In genomic region chr11:121847790-121848299, GRCm38 (mm10) we compare ENCODE assay signal across 8 mouse cellular contexts. TPM values are rescaled to one million over a fixed set of nuclear protein-coding genes. Genes with fewer than 3 reads are reported as not detected.
DNase-seq lines count a peak whose midpoint lies in the region; ATAC-seq and TF ChIP-seq lines count a peak whose summit lies in the region.

No protein-coding gene starts in this region.

- peak overlapping the region; percentile 40 for H3K4me3 ChIP-seq in hindbrain, postnatal 0 days (ENCODE audit: low read length)

- WGBS in hindbrain, postnatal 0 days, result under 1% methylated on average over 11 of the region's 11 CpGs

- no peaks in the 10 kb centered on the region for H3K36me3 ChIP-seq in hindbrain, postnatal 0 days (ENCODE audit: insufficient read depth, low read length)

- peak overlapping the region; percentile 66 for H3K4me2 ChIP-seq in hindbrain, postnatal 0 days (ENCODE audit: low read depth, low read length)

- H3K9me3 ChIP-seq in hindbrain, postnatal 0 days (ENCODE audit: low read length), result no peaks in the 10 kb centered on the region

- no peaks in the 10 kb centered on the region for H3K27me3 ChIP-seq in hindbrain, postnatal 0 days (ENCODE audit: insufficient read depth, low read length)

- ATAC-seq in common myeloid progenitor, adult 5-6 weeks (replicated peaks; ENCODE audit: low read depth, poor library complexity, severe bottlenecking), result peak; percentile 99
- peak; percentile 99 for ATAC-seq in hindbrain, postnatal 0 days

- H3K9ac ChIP-seq in hindbrain, postnatal 0 days (replicated peaks; ENCODE audit: low read length), result peak overlapping the region; percentile 33

- DNase-seq in WW6 (ENCODE audit: low read depth, low spot score), result peak; percentile 89
- peak; percentile 24 for DNase-seq in gastrocnemius, adult 18-20 months (ENCODE audit: low spot score)
- DNase-seq in hindbrain, postnatal 0 days (ENCODE audit: low spot score), result peak; percentile 93
- DNase-seq in left cerebral cortex, adult 18-20 months (ENCODE audit: low spot score in 2 of 2), result peak; percentile 7 to 12
- peak; percentile 83 to 86 for DNase-seq in lung, postnatal 4 days
- DNase-seq in right cerebral cortex, adult 18-20 months, result peak; percentile 24
- DNase-seq in urinary bladder, adult 2 months (ENCODE audit: low spot score), result peak; percentile 44

- peak overlapping the region; percentile 78 for H3K27ac ChIP-seq in hindbrain, postnatal 0 days

- no peaks in the 10 kb centered on the region for H3K4me1 ChIP-seq in hindbrain, postnatal 0 days (ENCODE audit: insufficient read depth, low read length)

- no peak for TF ChIP-seq CTCF in hindbrain, postnatal 0 days (IDR thresholded peaks at IDR 0.05; ENCODE audit: low read depth)

RNA-seq across cellular contexts. Expression of gene Ptchd3, which starts 17.8 kb away (rescaled TPM):
- not detected in 2 replicates for total RNA-seq in common myeloid progenitor, adult 5-6 weeks (2017)
- total RNA-seq in gastrocnemius, adult 18-20 months (2021), result not detected
- total RNA-seq in hindbrain, postnatal 0 days (2014; rRNA removed), result 0.07 and 0.73 TPM in 2 replicates
- polyA plus RNA-seq in hindbrain, postnatal 0 days (2015; fragmentation: Nextera tagmentation; extraction: Ambion mirVana), result not detected in 2 replicates
- not detected for total RNA-seq in left cerebral cortex, adult 18-20 months (2021)
- not detected in 2 replicates for polyA plus RNA-seq in urinary bladder, adult 2 months (2012; rRNA removed)

Comparison
In these comparisons a context has a peak if more than half of its experiments do, and no peak if none do; other contexts are left out.
1. Peak in every context shown above with its lines: DNase-seq, ATAC-seq, H3K4me3 ChIP-seq and H3K27ac ChIP-seq.
2. DNase-seq: peak in every context shown above with its lines; median percentile 93 in hindbrain, postnatal 0 days; 89 in WW6; 84 in lung, postnatal 4 days; 44 in urinary bladder, adult 2 months; 24 in gastrocnemius, adult 18-20 months; 24 in right cerebral cortex, adult 18-20 months; 10 in left cerebral cortex, adult 18-20 months.